Mouse (Mus musculus) hematopoietic stem cell, adult 5-6 weeks (primary cell): ENCODE data around the gene Sec61b. TPM values are rescaled to one million over a fixed set of nuclear protein-coding genes. Genes with fewer than 3 reads are reported as not detected.
A peak's percentile ranks its signal among the peaks of the same experiment; 100 is the strongest.

Experiments used
- ATAC-seq, 2 experiments: fragments of 125-278 bp in 1 of 2; replicated peaks in 1 of 2; 2 replicates each; pipeline ENCODE4 v1.8.0; 2016 to 2017; ENCODE audit warnings: inconsistent platforms in 2 of 2, mild to moderate bottlenecking in 2 of 2, moderate number of reproducible peaks in 2 of 2, low read depth in 1 of 2, moderate TSS enrichment in 1 of 2; ENCODE audit not compliant: low FRiP score in 2 of 2, poor library complexity in 2 of 2, severe bottlenecking in 2 of 2, insufficient read depth in 1 of 2, low TSS enrichment in 1 of 2
- total RNA-seq: library from RNA; stranded (forward); fragments of 172-1452, 232-1000 nt; gene quantifications from 2 replicates; pipeline ENCODE4 v1.2.3, GENCODE M21; 2017

Gene Sec61b
- 93.9 and 140 TPM in 2 replicates for total RNA-seq

GRCm38 (mm10) chr4:47473968-47474729 lies at the start of gene Sec61b, which contains the start of gene Alg2:
Sec61b (plus strand) TSS chr4:47474658.
Alg2 (minus strand) TSS chr4:47474333.
- peak; percentile 97 to 98 for ATAC-seq

- peak; percentile 31 to 52; a peak in 2 of 4 replicates for ATAC-seq
Observed at GRCm38 (mm10) chr4:47425247-47425830, 49.1 kb upstream of the Sec61b start.

- ATAC-seq, result no peak
Observed at GRCm38 (mm10) chr4:47427606-47428005, 46.9 kb upstream of the Sec61b start.

GRCm38 (mm10) chr4:47430557-47430956 lies 43.9 kb upstream of the Sec61b start:
- ATAC-seq, result no peak

- no peak for ATAC-seq
Observed at GRCm38 (mm10) chr4:47431081-47431480, 43.4 kb upstream of the Sec61b start.

GRCm38 (mm10) chr4:47432766-47433165 lies 41.7 kb upstream of the Sec61b start:
- ATAC-seq, result no peak

GRCm38 (mm10) chr4:47435131-47435530 lies 39.3 kb upstream of the Sec61b start:
- no peak for ATAC-seq

GRCm38 (mm10) chr4:47435566-47436360 lies 38.7 kb upstream of the Sec61b start:
- ATAC-seq, result no peak

- peak; percentile 80 to 87 for ATAC-seq
Observed at GRCm38 (mm10) chr4:47437365-47438340, 36.8 kb upstream of the Sec61b start.

GRCm38 (mm10) chr4:47438956-47439355 lies 35.5 kb upstream of the Sec61b start:
- no peak for ATAC-seq

GRCm38 (mm10) chr4:47440951-47441350 lies 33.5 kb upstream of the Sec61b start:
- no peak for ATAC-seq

- peak in 1 of 2 experiments; percentile 21; a peak in 1 of 4 replicates for ATAC-seq
Observed at GRCm38 (mm10) chr4:47448526-47448925, 25.9 kb upstream of the Sec61b start.

GRCm38 (mm10) chr4:47449116-47449515 lies 25.3 kb upstream of the Sec61b start:
- no peak for ATAC-seq

- ATAC-seq, result no peak
Observed at GRCm38 (mm10) chr4:47449586-47450522, 24.6 kb upstream of the Sec61b start.

GRCm38 (mm10) chr4:47467196-47467595 lies 7.3 kb upstream of the Sec61b start:
- no peak for ATAC-seq

- no peak for ATAC-seq
Observed at GRCm38 (mm10) chr4:47473586-47473967, 881 bp upstream of the Sec61b start.
